Mouse (Mus musculus) layer of hippocampus, postnatal 25 days (tissue): Measurements from ENCODE around the gene Slc1a6. TPM values are rescaled to one million over a fixed set of nuclear protein-coding genes. Genes with fewer than 3 reads are reported as not detected.

Experiments used
- total RNA-seq, 2 experiments: library from RNA; stranded (reverse); gene quantifications; 2 replicates each; pipeline ENCODE4 v1.2.3; 2021

Gene Slc1a6
- total RNA-seq, 2 experiments from 2014 or later = 11.0 to 12.5 TPM

Other genes with a start within 250 kb of the Slc1a6 start
- gene Ilvbl, start 206.2 kb upstream of the Slc1a6 start, total RNA-seq = 10 to 100 TPM; 22.7 to 28.5 TPM
- gene Syde1, start 188.5 kb upstream of the Slc1a6 start, total RNA-seq = 1 to 10 TPM; 5.9 to 6.3 TPM
- not detected for gene Olfr1357, start 162.4 kb upstream of the Slc1a6 start, total RNA-seq
- not detected for gene Casp14, start 62.2 kb upstream of the Slc1a6 start, total RNA-seq
- gene Ccdc105, start 27.4 kb upstream of the Slc1a6 start, total RNA-seq = under 1 TPM; 0.42 to 0.47 TPM
- not detected for gene Olfr1356, start 71.7 kb downstream of the Slc1a6 start, total RNA-seq
- not detected for gene Olfr1355, start 95.0 kb downstream of the Slc1a6 start, total RNA-seq
- not detected for gene Olfr1354, start 132.7 kb downstream of the Slc1a6 start, total RNA-seq
- not detected for gene Olfr8, start 170.1 kb downstream of the Slc1a6 start, total RNA-seq
- gene Olfr1353, start 182.8 kb downstream of the Slc1a6 start, total RNA-seq = not detected
- gene Olfr1352, start 200.6 kb downstream of the Slc1a6 start, total RNA-seq = not detected
- not detected for gene Olfr1351, start 232.0 kb downstream of the Slc1a6 start, total RNA-seq
- not detected for gene Olfr57, start 248.2 kb downstream of the Slc1a6 start, total RNA-seq